Mouse (Mus musculus): ENCODE data around the gene Fam102b. TPM values are rescaled to one million over a fixed set of nuclear protein-coding genes. Genes with fewer than 3 reads are reported as not detected.

The Fam102b gene
- polyA plus RNA-seq, 1 experiment = 8.2 TPM

DNA sequence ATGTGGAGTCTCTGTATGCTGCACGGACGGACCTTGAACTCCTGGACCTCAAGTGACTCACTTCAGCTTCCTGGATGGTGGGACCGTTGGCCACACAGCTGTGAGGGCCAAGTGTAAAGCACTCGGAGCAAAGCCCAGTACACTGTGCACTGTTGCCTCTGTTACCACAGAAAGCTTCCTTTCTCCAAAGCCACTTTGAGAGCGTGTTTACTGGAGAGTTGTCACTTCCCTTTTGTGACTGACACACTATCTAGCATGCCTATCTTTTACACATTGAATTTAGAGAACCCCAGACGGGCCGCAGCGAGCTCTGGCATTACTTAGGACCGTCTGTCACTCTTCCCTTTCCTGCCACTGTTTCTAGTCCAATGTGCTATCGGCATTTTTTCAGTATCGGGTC lies 30.1 kb downstream of the Fam102b start:
- Histone ChIP-seq H3K79me3 (ENCODE audit: low read depth) (no peaks in the 10 kb centered on the region), H3K36me3 (ENCODE audit: control insufficient read depth, insufficient read depth) (peaks cover 16% of the 10 kb centered on the region), H3K4me3 (ENCODE audit: insufficient read depth, poor library complexity, severe bottlenecking) (no peak overlapping the region), H3ac (ENCODE audit: control insufficient read depth, insufficient read length, low read depth) (no peak overlapping the region), H3K27me3 (ENCODE audit: control insufficient read depth, insufficient read depth, insufficient read length) (no peaks in the 10 kb centered on the region), H3K79me2 (ENCODE audit: control insufficient read depth, insufficient read depth) (no peaks in the 10 kb centered on the region)
- TF ChIP-seq CEBPB (IDR thresholded peaks at IDR 0.05; ENCODE audit: low read depth) (no peak), MAX (IDR thresholded peaks at IDR 0.05) (no peak), CTCF (IDR thresholded peaks at IDR 0.05; ENCODE audit: control insufficient read depth, insufficient read depth, insufficient read length) (no peak), USF1 (IDR thresholded peaks at IDR 0.05; ENCODE audit: low read depth) (no peak), MYOD1 (IDR thresholded peaks at IDR 0.05; ENCODE audit: control insufficient read depth, insufficient read length, low read depth) (no peak), FOSL1 (IDR thresholded peaks at IDR 0.05; ENCODE audit: insufficient read depth, low read length, poor library complexity, severe bottlenecking) (no peak), MYOG (IDR thresholded peaks at IDR 0.05; ENCODE audit: control insufficient read depth, extremely low read depth, insufficient read length) (no peak)

DNA sequence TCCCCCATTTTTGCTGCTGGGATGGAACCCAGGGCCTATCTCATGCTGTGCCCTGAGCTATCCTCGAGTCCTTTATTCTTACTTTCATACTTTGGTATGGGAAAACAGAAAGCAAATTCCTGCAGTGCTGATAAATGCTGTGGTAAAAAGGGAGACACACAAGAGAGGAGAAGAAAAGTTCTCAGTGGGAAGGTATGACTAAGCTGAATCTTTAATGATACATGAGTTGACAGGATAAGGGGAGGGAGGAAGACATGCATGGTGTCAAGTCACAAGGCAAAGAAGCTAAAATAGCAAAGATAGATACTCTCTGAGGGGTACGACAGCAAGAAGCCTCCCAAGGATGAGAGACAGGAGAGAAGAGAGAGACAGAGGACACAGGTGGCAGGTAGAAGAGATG lies 32.0 kb downstream of the Fam102b start:
- H3ac ChIP-seq (ENCODE audit: control insufficient read depth, insufficient read length, low read depth) = no peak overlapping the region
- TF ChIP-seq USF1 (IDR thresholded peaks at IDR 0.05; ENCODE audit: low read depth) (no peak), MYOD1 (IDR thresholded peaks at IDR 0.05; ENCODE audit: control insufficient read depth, insufficient read length, low read depth) (no peak), MYOG (IDR thresholded peaks at IDR 0.05; ENCODE audit: control insufficient read depth, extremely low read depth, insufficient read length) (no peak), FOSL1 (IDR thresholded peaks at IDR 0.05; ENCODE audit: insufficient read depth, low read length, poor library complexity, severe bottlenecking) (no peak), CTCF (IDR thresholded peaks at IDR 0.05; ENCODE audit: control insufficient read depth, insufficient read depth, insufficient read length) (no peak), CEBPB (IDR thresholded peaks at IDR 0.05; ENCODE audit: low read depth) (no peak), MAX (IDR thresholded peaks at IDR 0.05) (no peak)
- H3K4me3 ChIP-seq (ENCODE audit: insufficient read depth, poor library complexity, severe bottlenecking) = no peak overlapping the region
- H3K27me3 ChIP-seq (ENCODE audit: control insufficient read depth, insufficient read depth, insufficient read length) = no peaks in the 10 kb centered on the region
- H3K79me3 ChIP-seq (ENCODE audit: low read depth) = no peaks in the 10 kb centered on the region
- H3K36me3 ChIP-seq (ENCODE audit: control insufficient read depth, insufficient read depth) = peaks cover 22% of the 10 kb centered on the region
- H3K79me2 ChIP-seq (ENCODE audit: control insufficient read depth, insufficient read depth) = no peaks in the 10 kb centered on the region

DNA sequence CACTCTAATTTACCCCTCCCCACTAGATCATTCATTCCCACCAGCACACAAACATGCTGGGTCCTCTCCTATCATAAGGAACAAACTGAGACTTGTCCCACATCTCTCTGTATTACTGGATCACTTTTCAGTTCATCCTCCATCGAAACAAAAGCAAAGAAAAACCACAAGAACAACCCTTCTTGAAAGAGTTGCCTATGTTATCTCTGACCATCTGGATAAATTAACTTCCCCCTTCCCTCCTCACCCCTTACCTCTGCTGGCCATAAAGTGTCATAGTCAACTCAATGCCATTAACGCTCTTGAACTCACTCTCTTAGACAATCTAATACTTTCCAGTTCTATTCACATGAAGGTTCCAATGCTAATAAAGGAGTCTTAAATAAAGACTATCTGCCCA lies 32.9 kb downstream of the Fam102b start:
- Histone ChIP-seq H3ac (ENCODE audit: control insufficient read depth, insufficient read length, low read depth) (no peak overlapping the region), H3K27me3 (ENCODE audit: control insufficient read depth, insufficient read depth, insufficient read length) (no peaks in the 10 kb centered on the region), H3K36me3 (ENCODE audit: control insufficient read depth, insufficient read depth) (peaks cover 28% of the 10 kb centered on the region), H3K4me3 (ENCODE audit: insufficient read depth, poor library complexity, severe bottlenecking) (no peak overlapping the region), H3K79me2 (ENCODE audit: control insufficient read depth, insufficient read depth) (no peaks in the 10 kb centered on the region), H3K79me3 (ENCODE audit: low read depth) (no peaks in the 10 kb centered on the region)
- TF ChIP-seq MYOD1 (IDR thresholded peaks at IDR 0.05; ENCODE audit: control insufficient read depth, insufficient read length, low read depth) (no peak), CEBPB (IDR thresholded peaks at IDR 0.05; ENCODE audit: low read depth) (no peak), FOSL1 (IDR thresholded peaks at IDR 0.05; ENCODE audit: insufficient read depth, low read length, poor library complexity, severe bottlenecking) (no peak), MAX (IDR thresholded peaks at IDR 0.05) (no peak)

DNA sequence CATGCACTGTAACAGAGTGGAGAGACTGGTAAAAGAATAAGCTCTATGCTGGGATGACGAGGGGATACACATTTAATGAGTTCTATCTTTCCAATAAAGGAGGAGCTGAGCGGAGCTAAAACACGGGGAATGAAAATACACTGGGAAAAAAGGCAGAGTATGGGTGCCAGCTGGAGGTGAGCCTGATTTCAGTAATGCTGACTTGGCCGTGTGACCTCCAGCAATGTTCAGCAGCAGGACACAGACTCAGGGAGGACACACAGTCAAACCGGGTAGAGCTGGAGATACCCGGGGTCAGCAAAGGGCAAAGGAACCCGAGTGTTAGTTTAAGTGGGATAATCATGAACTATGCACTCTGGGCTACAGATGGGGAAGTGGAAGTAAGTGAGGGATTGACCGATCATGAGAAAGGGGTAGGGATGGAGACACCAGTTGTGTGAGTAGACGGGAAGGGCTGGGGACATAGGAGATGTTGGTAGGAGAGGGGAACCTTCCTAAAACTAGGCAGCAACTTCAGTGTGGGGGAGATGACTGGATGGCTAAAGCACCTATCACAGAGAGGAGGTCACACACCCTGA lies 37.3 kb downstream of the Fam102b start:
- Histone ChIP-seq H3K79me3 (ENCODE audit: low read depth) (no peaks in the 10 kb centered on the region), H3ac (ENCODE audit: control insufficient read depth, insufficient read length, low read depth) (no peak overlapping the region), H3K79me2 (ENCODE audit: control insufficient read depth, insufficient read depth) (no peaks in the 10 kb centered on the region), H3K4me3 (ENCODE audit: insufficient read depth, poor library complexity, severe bottlenecking) (no peak overlapping the region), H3K27me3 (ENCODE audit: control insufficient read depth, insufficient read depth, insufficient read length) (no peaks in the 10 kb centered on the region), H3K36me3 (ENCODE audit: control insufficient read depth, insufficient read depth) (peaks cover 37% of the 10 kb centered on the region)
- TF ChIP-seq CEBPB (IDR thresholded peaks at IDR 0.05; ENCODE audit: low read depth) (no peak), MAX (IDR thresholded peaks at IDR 0.05) (no peak), MYOG (IDR thresholded peaks at IDR 0.05; ENCODE audit: control insufficient read depth, extremely low read depth, insufficient read length) (no peak), USF1 (IDR thresholded peaks at IDR 0.05; ENCODE audit: low read depth) (no peak), MYOD1 (IDR thresholded peaks at IDR 0.05; ENCODE audit: control insufficient read depth, insufficient read length, low read depth) (no peak), FOSL1 (IDR thresholded peaks at IDR 0.05; ENCODE audit: insufficient read depth, low read length, poor library complexity, severe bottlenecking) (no peak), CTCF (IDR thresholded peaks at IDR 0.05; ENCODE audit: control insufficient read depth, insufficient read depth, insufficient read length) (no peak)

DNA sequence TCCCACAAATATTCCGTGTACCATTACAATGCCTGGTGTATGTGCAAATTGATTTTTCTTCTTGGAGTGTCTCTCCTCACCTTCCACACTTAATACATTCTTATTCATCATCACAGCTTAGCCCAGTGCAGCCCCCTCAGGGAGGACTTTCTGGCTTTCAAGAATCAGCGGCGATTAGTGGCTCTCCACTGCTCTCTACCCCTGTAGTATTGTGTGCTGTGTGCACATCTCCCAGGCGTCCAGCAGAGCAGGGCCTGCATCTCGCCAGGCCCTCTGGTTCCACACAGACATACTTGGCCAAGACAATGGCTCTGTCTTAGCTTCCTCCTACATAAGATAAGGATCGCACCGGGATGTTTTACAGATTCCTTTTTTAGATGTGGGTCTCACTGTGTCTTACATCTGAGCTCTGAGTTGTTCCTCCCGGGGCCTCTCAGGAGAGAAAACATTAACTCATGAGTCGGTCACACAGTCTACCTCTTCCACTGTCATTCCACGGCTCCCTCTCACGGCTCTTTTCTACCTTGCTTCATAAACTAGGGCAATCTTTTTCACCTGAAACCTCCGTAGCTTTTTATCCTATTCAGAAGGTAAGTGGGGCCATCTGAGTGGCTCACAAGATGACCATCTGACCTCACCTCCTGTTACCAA lies 40.3 kb downstream of the Fam102b start:
- TF ChIP-seq FOSL1 (IDR thresholded peaks at IDR 0.05; ENCODE audit: insufficient read depth, low read length, poor library complexity, severe bottlenecking) (no peak), MAX (IDR thresholded peaks at IDR 0.05) (no peak), CTCF (IDR thresholded peaks at IDR 0.05; ENCODE audit: control insufficient read depth, insufficient read depth, insufficient read length) (no peak), MYOG (IDR thresholded peaks at IDR 0.05; ENCODE audit: control insufficient read depth, extremely low read depth, insufficient read length) (no peak), CEBPB (IDR thresholded peaks at IDR 0.05; ENCODE audit: low read depth) (no peak), MYOD1 (IDR thresholded peaks at IDR 0.05; ENCODE audit: control insufficient read depth, insufficient read length, low read depth) (no peak), USF1 (IDR thresholded peaks at IDR 0.05; ENCODE audit: low read depth) (no peak)
- H3K79me2 ChIP-seq (ENCODE audit: control insufficient read depth, insufficient read depth) = no peaks in the 10 kb centered on the region
- H3K4me3 ChIP-seq (ENCODE audit: insufficient read depth, poor library complexity, severe bottlenecking) = no peak overlapping the region
- H3K79me3 ChIP-seq (ENCODE audit: low read depth) = no peaks in the 10 kb centered on the region
- H3K27me3 ChIP-seq (ENCODE audit: control insufficient read depth, insufficient read depth, insufficient read length) = no peaks in the 10 kb centered on the region
- no peak overlapping the region for H3ac ChIP-seq (ENCODE audit: control insufficient read depth, insufficient read length, low read depth)
- peaks cover 45% of the 10 kb centered on the region for H3K36me3 ChIP-seq (ENCODE audit: control insufficient read depth, insufficient read depth)
